Mouse (Mus musculus): Measurements from ENCODE around the gene Usp31. TPM values are rescaled to one million over a fixed set of nuclear protein-coding genes. Genes with fewer than 3 reads are reported as not detected.

The Usp31 gene
- polyA plus RNA-seq, 1 experiment from 2014 or later = 3.7 TPM

GRCm38 (mm10) chr7:121699218-121699617 is 7.8 kb downstream of the Usp31 start:
- Histone ChIP-seq H3K4me1 (peaks cover 23% of the 10 kb centered on the region), H3K36me3 (no peaks in the 10 kb centered on the region), H3K27me3 (no peaks in the 10 kb centered on the region), H3K9ac (no peak overlapping the region), H3K27ac (no peak overlapping the region), H3K4me3 (no peak overlapping the region), H3K4me2 (replicated peaks) (no peak overlapping the region), H3K9me3 (replicated peaks) (no peaks in the 10 kb centered on the region)
- ATAC-seq (ENCODE audit: low FRiP score) = no peak

GRCm38 (mm10) chr7:121697574-121697973 is 9.5 kb downstream of the Usp31 start:
- Histone ChIP-seq H3K4me1 (peaks cover 14% of the 10 kb centered on the region), H3K9me3 (replicated peaks) (no peaks in the 10 kb centered on the region), H3K36me3 (no peaks in the 10 kb centered on the region), H3K9ac (no peak overlapping the region), H3K4me2 (replicated peaks) (no peak overlapping the region), H3K4me3 (no peak overlapping the region), H3K27ac (no peak overlapping the region), H3K27me3 (no peaks in the 10 kb centered on the region)
- ATAC-seq (ENCODE audit: low FRiP score) = no peak
- WGBS = 54% methylated on average over 1 of the region's 1 CpGs

GRCm38 (mm10) chr7:121697170-121697569 is 9.9 kb downstream of the Usp31 start:
- H3K9me3 ChIP-seq (replicated peaks) = no peaks in the 10 kb centered on the region
- no peaks in the 10 kb centered on the region for H3K36me3 ChIP-seq

GRCm38 (mm10) chr7:121691803-121692202 is 15.2 kb downstream of the Usp31 start:
- Histone ChIP-seq H3K27me3 (no peaks in the 10 kb centered on the region), H3K9me3 (replicated peaks) (no peaks in the 10 kb centered on the region), H3K27ac (no peak overlapping the region), H3K4me2 (replicated peaks) (no peak overlapping the region), H3K4me3 (no peak overlapping the region), H3K4me1 (no peaks in the 10 kb centered on the region), H3K36me3 (no peaks in the 10 kb centered on the region), H3K9ac (no peak overlapping the region)
- WGBS = 81% methylated on average over 2 of the region's 2 CpGs
- ATAC-seq (ENCODE audit: low FRiP score) = no peak

More at GRCm38 (mm10) chr7:121697170-121697569, 9.9 kb downstream of the Usp31 start:
- no peak overlapping the region for H3K27ac ChIP-seq
- peaks cover 12% of the 10 kb centered on the region for H3K4me1 ChIP-seq
- H3K27me3 ChIP-seq = no peaks in the 10 kb centered on the region
- H3K4me2 ChIP-seq (replicated peaks) = no peak overlapping the region
- ATAC-seq (ENCODE audit: low FRiP score) = no peak
- no peak overlapping the region for H3K9ac ChIP-seq
- no peak overlapping the region for H3K4me3 ChIP-seq

- Histone ChIP-seq H3K36me3 (no peaks in the 10 kb centered on the region), H3K4me1 (no peaks in the 10 kb centered on the region), H3K4me3 (no peak overlapping the region), H3K9me3 (replicated peaks) (no peaks in the 10 kb centered on the region), H3K9ac (no peak overlapping the region), H3K27me3 (no peaks in the 10 kb centered on the region), H3K27ac (no peak overlapping the region), H3K4me2 (replicated peaks) (no peak overlapping the region)
- ATAC-seq (ENCODE audit: low FRiP score) = no peak
These were observed 17.7 kb downstream of the Usp31 start for GRCm38 (mm10) chr7:121689338-121689737.

- H3K27ac ChIP-seq = no peak overlapping the region
- ATAC-seq (ENCODE audit: low FRiP score) = no peak
- no peak overlapping the region for H3K4me2 ChIP-seq (replicated peaks)
- H3K36me3 ChIP-seq = no peaks in the 10 kb centered on the region
- no peaks in the 10 kb centered on the region for H3K9me3 ChIP-seq (replicated peaks)
- H3K4me1 ChIP-seq = no peaks in the 10 kb centered on the region
- H3K27me3 ChIP-seq = no peaks in the 10 kb centered on the region
- 94% methylated on average over 5 of the region's 5 CpGs for WGBS
- H3K9ac ChIP-seq = no peak overlapping the region
- H3K4me3 ChIP-seq = no peak overlapping the region
These were observed 21.7 kb downstream of the Usp31 start for GRCm38 (mm10) chr7:121685140-121685984.

GRCm38 (mm10) chr7:121681191-121681590 is 25.9 kb downstream of the Usp31 start:
- Histone ChIP-seq H3K9me3 (replicated peaks) (no peaks in the 10 kb centered on the region), H3K36me3 (peaks cover under 1% of the 10 kb centered on the region; the same call in 1 of the 2 replicates), H3K27me3 (no peaks in the 10 kb centered on the region), H3K9ac (no peak overlapping the region), H3K4me2 (replicated peaks) (no peak overlapping the region), H3K4me1 (no peaks in the 10 kb centered on the region), H3K27ac (no peak overlapping the region), H3K4me3 (no peak overlapping the region)
- ATAC-seq (ENCODE audit: low FRiP score) = no peak

GRCm38 (mm10) chr7:121677105-121677753 is 29.8 kb downstream of the Usp31 start:
- Histone ChIP-seq H3K4me2 (replicated peaks) (no peak overlapping the region), H3K36me3 (peaks cover 10% of the 10 kb centered on the region), H3K4me3 (no peak overlapping the region), H3K4me1 (no peaks in the 10 kb centered on the region), H3K27me3 (no peaks in the 10 kb centered on the region), H3K9me3 (replicated peaks) (no peaks in the 10 kb centered on the region), H3K9ac (no peak overlapping the region), H3K27ac (no peak overlapping the region)
- no peak for ATAC-seq (ENCODE audit: low FRiP score)
- 68% methylated on average over 4 of the region's 4 CpGs for WGBS

- no peaks in the 10 kb centered on the region for H3K9me3 ChIP-seq (replicated peaks)
- H3K4me1 ChIP-seq = no peaks in the 10 kb centered on the region
- H3K36me3 ChIP-seq = peaks cover 51% of the 10 kb centered on the region
- H3K4me2 ChIP-seq (replicated peaks) = no peak overlapping the region
- H3K4me3 ChIP-seq = no peak overlapping the region
- ATAC-seq (ENCODE audit: low FRiP score) = no peak
- H3K9ac ChIP-seq = no peak overlapping the region
- WGBS = 88% methylated on average over 1 of the region's 1 CpGs
- no peaks in the 10 kb centered on the region for H3K27me3 ChIP-seq
- H3K27ac ChIP-seq = no peak overlapping the region
These were observed 46.3 kb downstream of the Usp31 start for GRCm38 (mm10) chr7:121660705-121661104.

- Histone ChIP-seq H3K9ac (no peak overlapping the region), H3K4me2 (replicated peaks) (no peak overlapping the region), H3K27me3 (no peaks in the 10 kb centered on the region), H3K36me3 (peaks cover 50% of the 10 kb centered on the region), H3K9me3 (replicated peaks) (no peaks in the 10 kb centered on the region), H3K4me3 (no peak overlapping the region), H3K27ac (no peak overlapping the region), H3K4me1 (no peaks in the 10 kb centered on the region)
- ATAC-seq (ENCODE audit: low FRiP score) = no peak
- WGBS = 87% methylated on average over 7 of the region's 7 CpGs
These were observed 48.2 kb downstream of the Usp31 start for GRCm38 (mm10) chr7:121658866-121659265.

- no peaks in the 10 kb centered on the region for H3K9me3 ChIP-seq (replicated peaks)
- H3K9ac ChIP-seq = no peak overlapping the region
- no peak overlapping the region for H3K4me3 ChIP-seq
- WGBS = 93% methylated on average over 2 of the region's 2 CpGs
- H3K4me2 ChIP-seq (replicated peaks) = no peak overlapping the region
- no peaks in the 10 kb centered on the region for H3K27me3 ChIP-seq
- H3K27ac ChIP-seq = no peak overlapping the region
- ATAC-seq (ENCODE audit: low FRiP score) = no peak
- peaks cover 34% of the 10 kb centered on the region for H3K36me3 ChIP-seq
- H3K4me1 ChIP-seq = no peaks in the 10 kb centered on the region
These were observed 52.4 kb downstream of the Usp31 start for GRCm38 (mm10) chr7:121654675-121655074.

GRCm38 (mm10) chr7:121652629-121653028 is 54.4 kb downstream of the Usp31 start:
- no peak for ATAC-seq (ENCODE audit: low FRiP score)
- no peak overlapping the region for H3K27ac ChIP-seq
- H3K27me3 ChIP-seq = no peaks in the 10 kb centered on the region
- WGBS = 97% methylated on average over 2 of the region's 2 CpGs
- H3K4me1 ChIP-seq = no peaks in the 10 kb centered on the region
- no peaks in the 10 kb centered on the region for H3K9me3 ChIP-seq (replicated peaks)
- no peak overlapping the region for H3K4me3 ChIP-seq
- peaks cover 43% of the 10 kb centered on the region for H3K36me3 ChIP-seq
- H3K4me2 ChIP-seq (replicated peaks) = no peak overlapping the region
- no peak overlapping the region for H3K9ac ChIP-seq

- no peak overlapping the region for H3K27ac ChIP-seq
- H3K9ac ChIP-seq = no peak overlapping the region
- H3K27me3 ChIP-seq = no peaks in the 10 kb centered on the region
- no peaks in the 10 kb centered on the region for H3K4me1 ChIP-seq
- no peak for ATAC-seq (ENCODE audit: low FRiP score)
- 86% methylated on average over 3 of the region's 3 CpGs for WGBS
- no peak overlapping the region for H3K4me3 ChIP-seq
- H3K4me2 ChIP-seq (replicated peaks) = no peak overlapping the region
- peaks cover 45% of the 10 kb centered on the region for H3K36me3 ChIP-seq
- no peaks in the 10 kb centered on the region for H3K9me3 ChIP-seq (replicated peaks)
These were observed 56.3 kb downstream of the Usp31 start for GRCm38 (mm10) chr7:121650724-121651123.
